Mouse (Mus musculus) heart, embryonic 11.5 days (tissue): Measurements from ENCODE around the gene Pla2g7. TPM values are rescaled to one million over a fixed set of nuclear protein-coding genes. Genes with fewer than 3 reads are reported as not detected.

Experiments
- ATAC-seq: fragments of 200-750 bp; cut with Nextera tagmentation; replicated peaks from 2 replicates; pipeline ENCODE4 v1.8.0; 2017; ENCODE audit warnings: moderate library complexity; ENCODE audit not compliant: insufficient number of reproducible peaks, low FRiP score, low TSS enrichment
- H3K27ac ChIP-seq: fragments of 300-500 bp; sonication (generic); 2 replicates; pipeline ENCODE4 v1.5.1; 2014; ENCODE audit warnings: mild to moderate bottlenecking, low read depth, low read length
- H3K27me3 ChIP-seq: fragments of 300-500 bp; sonication (generic); 2 replicates; pipeline ENCODE4 v1.6.1; 2014; ENCODE audit warnings: mild to moderate bottlenecking, low read length, mixed read lengths; ENCODE audit not compliant: control insufficient read depth, insufficient read depth
- H3K36me3 ChIP-seq: fragments of 300-500 bp; sonication (generic); 2 replicates; pipeline ENCODE4 v1.6.1; 2014; ENCODE audit warnings: mild to moderate bottlenecking, low read length, moderate library complexity, mixed read lengths; ENCODE audit not compliant: control insufficient read depth, insufficient read depth
- H3K4me1 ChIP-seq: fragments of 300-500 bp; sonication (generic); 2 replicates; pipeline ENCODE4 v1.6.1; 2014; ENCODE audit warnings: low read length; ENCODE audit not compliant: control insufficient read depth, insufficient read depth
- H3K4me2 ChIP-seq: fragments of 300-500 bp; sonication (generic); 2 replicates; pipeline ENCODE4 v1.6.1; 2014; ENCODE audit warnings: mild to moderate bottlenecking, moderate library complexity
- H3K4me3 ChIP-seq: fragments of 300-500 bp; sonication (generic); 2 replicates; pipeline ENCODE4 v1.5.1; 2014; ENCODE audit warnings: low read depth, low read length
- H3K9ac ChIP-seq: fragments of 300-500 bp; sonication (generic); 2 replicates; pipeline ENCODE4 v1.6.1; 2014; ENCODE audit warnings: mild to moderate bottlenecking, low read depth, low read length, moderate library complexity
- H3K9me3 ChIP-seq: fragments of 300-500 bp; sonication (generic); replicated peaks from 2 replicates; pipeline ENCODE4 v1.6.1; 2016; ENCODE audit warnings: low read length; ENCODE audit not compliant: control insufficient read depth
- WGBS: fragments of 180-500 bp; shearing (Covaris S2); extraction: QIAGEN DNeasy Blood & Tissue Kit; methylation state at CpG from one replicate; pipeline ENCODE4 v1.1.7; 2014; ENCODE audit not compliant: insufficient replicate concordance; 5-methylcytosine and 5-hydroxymethylcytosine counted together
- polyA plus RNA-seq: library from polyadenylated mRNA; unstranded; fragments of >200 nt; fragmentation: Nextera tagmentation; extraction: Ambion mirVana; gene quantifications from 2 replicates; pipeline ENCODE4 v1.2.1, GENCODE M21; 2014

Pla2g7 gene
- polyA plus RNA-seq, 1 experiment from 2014 or later, result 14.9 TPM

GRCm38 (mm10) chr17:43592296-43593291, 24.7 kb downstream of the Pla2g7 start:
- no peak for ATAC-seq
- no peaks in the 10 kb centered on the region for H3K36me3 ChIP-seq
- H3K9ac ChIP-seq, result no peak overlapping the region
- H3K27me3 ChIP-seq, result no peaks in the 10 kb centered on the region
- H3K4me1 ChIP-seq, result no peaks in the 10 kb centered on the region
- H3K4me2 ChIP-seq, result no peak overlapping the region
- no peak overlapping the region for H3K4me3 ChIP-seq
- no peak overlapping the region for H3K27ac ChIP-seq
- WGBS, result 76% methylated on average over 21 of the region's 21 CpGs
- 0 out of 2 replicates have a peak, but pooled peaks cover under 1% of the 10 kb centered on the region for H3K9me3 ChIP-seq

- Histone ChIP-seq H3K4me2 (no peak overlapping the region), H3K36me3 (no peaks in the 10 kb centered on the region), H3K27ac (no peak overlapping the region), H3K27me3 (no peaks in the 10 kb centered on the region), H3K4me3 (no peak overlapping the region), H3K9me3 (0 out of 2 replicates have a peak, but pooled peaks cover 2% of the 10 kb centered on the region), H3K9ac (no peak overlapping the region), H3K4me1 (no peaks in the 10 kb centered on the region)
- WGBS, result 94% methylated on average over 2 of the region's 2 CpGs
- no peak for ATAC-seq
Measured at GRCm38 (mm10) chr17:43597742-43598141, 29.8 kb downstream of the Pla2g7 start.

GRCm38 (mm10) chr17:43598706-43599105, 30.8 kb downstream of the Pla2g7 start:
- H3K4me3 ChIP-seq, result no peak overlapping the region
- H3K4me2 ChIP-seq, result no peak overlapping the region
- 50% methylated on average over 4 of the region's 4 CpGs for WGBS
- no peaks in the 10 kb centered on the region for H3K4me1 ChIP-seq
- no peak overlapping the region for H3K27ac ChIP-seq
- H3K36me3 ChIP-seq, result no peaks in the 10 kb centered on the region
- no peak for ATAC-seq
- 0 out of 2 replicates have a peak, but pooled peaks cover 2% of the 10 kb centered on the region for H3K9me3 ChIP-seq
- no peaks in the 10 kb centered on the region for H3K27me3 ChIP-seq
- no peak overlapping the region for H3K9ac ChIP-seq

GRCm38 (mm10) chr17:43606704-43607103, 38.8 kb downstream of the Pla2g7 start:
- 10% methylated on average over 3 of the region's 3 CpGs for WGBS
- no peak overlapping the region for H3K27ac ChIP-seq
- no peaks in the 10 kb centered on the region for H3K27me3 ChIP-seq
- H3K9ac ChIP-seq, result no peak overlapping the region
- no peak overlapping the region for H3K4me3 ChIP-seq
- no peaks in the 10 kb centered on the region for H3K9me3 ChIP-seq
- H3K36me3 ChIP-seq, result no peaks in the 10 kb centered on the region
- no peaks in the 10 kb centered on the region for H3K4me1 ChIP-seq
- H3K4me2 ChIP-seq, result no peak overlapping the region
- ATAC-seq, result no peak

GRCm38 (mm10) chr17:43611586-43611985, 43.7 kb downstream of the Pla2g7 start:
- no peak for ATAC-seq
- no peaks in the 10 kb centered on the region for H3K27me3 ChIP-seq
- no peak overlapping the region for H3K4me3 ChIP-seq
- no peaks in the 10 kb centered on the region for H3K9me3 ChIP-seq
- no peak overlapping the region for H3K27ac ChIP-seq
- H3K4me1 ChIP-seq, result no peaks in the 10 kb centered on the region
- WGBS, result 20% methylated on average over 7 of the region's 7 CpGs
- H3K4me2 ChIP-seq, result no peak overlapping the region
- no peak overlapping the region for H3K9ac ChIP-seq
- H3K36me3 ChIP-seq, result no peaks in the 10 kb centered on the region

GRCm38 (mm10) chr17:43612221-43612620, 44.3 kb downstream of the Pla2g7 start:
- Histone ChIP-seq H3K36me3 (no peaks in the 10 kb centered on the region), H3K4me2 (no peak overlapping the region), H3K4me3 (no peak overlapping the region), H3K9me3 (no peaks in the 10 kb centered on the region), H3K4me1 (no peaks in the 10 kb centered on the region), H3K9ac (no peak overlapping the region), H3K27me3 (no peaks in the 10 kb centered on the region), H3K27ac (no peak overlapping the region)
- no peak for ATAC-seq
- WGBS, result 48% methylated on average over 3 of the region's 3 CpGs

- Histone ChIP-seq H3K4me1 (no peaks in the 10 kb centered on the region), H3K4me2 (no peak overlapping the region), H3K9me3 (no peaks in the 10 kb centered on the region), H3K4me3 (no peak overlapping the region), H3K36me3 (no peaks in the 10 kb centered on the region), H3K9ac (no peak overlapping the region), H3K27ac (no peak overlapping the region), H3K27me3 (no peaks in the 10 kb centered on the region)
- WGBS, result 86% methylated on average over 9 of the region's 9 CpGs
- no peak for ATAC-seq
Measured at GRCm38 (mm10) chr17:43619156-43619555, 51.3 kb downstream of the Pla2g7 start.

- 87% methylated on average over 10 of the region's 10 CpGs for WGBS
- H3K36me3 ChIP-seq, result no peaks in the 10 kb centered on the region
Measured at GRCm38 (mm10) chr17:43622076-43622475, 54.2 kb downstream of the Pla2g7 start.

More at GRCm38 (mm10) chr17:43622076-43622475, 54.2 kb downstream of the Pla2g7 start:
- Histone ChIP-seq H3K4me2 (no peak overlapping the region), H3K9ac (no peak overlapping the region), H3K4me1 (no peaks in the 10 kb centered on the region), H3K4me3 (no peak overlapping the region), H3K27me3 (no peaks in the 10 kb centered on the region), H3K27ac (no peak overlapping the region), H3K9me3 (no peaks in the 10 kb centered on the region)
- ATAC-seq, result no peak
